In the genomic region with DNA sequence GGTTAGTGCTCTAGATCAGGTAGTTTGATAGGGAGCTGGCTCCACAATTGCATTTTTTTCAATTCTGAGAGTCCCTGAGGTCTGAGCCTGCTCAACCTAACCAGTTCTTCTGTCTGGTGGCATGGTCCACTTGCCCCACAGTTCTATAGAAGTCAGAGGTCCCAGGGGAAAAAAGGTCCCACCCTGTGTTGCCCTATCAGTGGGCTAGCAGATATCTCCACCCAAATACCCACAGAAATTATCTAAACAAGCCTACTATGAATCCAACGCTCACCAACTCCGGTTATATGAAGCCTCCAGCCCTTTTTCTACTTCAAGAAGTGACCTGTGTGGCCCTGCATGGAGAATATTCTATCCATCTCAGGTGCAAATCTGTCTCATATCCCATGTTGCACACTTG, we compare ENCODE assay signal across 14 mouse cellular contexts. TPM values are rescaled to one million over a fixed set of nuclear protein-coding genes. Genes with fewer than 3 reads are reported as not detected.
DNase-seq lines count a peak whose midpoint lies in the region; ATAC-seq and TF ChIP-seq lines count a peak whose summit lies in the region.
"Had no signal": no experiment of that assay in that cellular context is flagged by ENCODE, and none has a peak within 500 bp of the region (broad histone marks: within the 10 kb centered on the region; RNA-seq: fewer than 3 reads in every experiment).

No protein-coding gene starts in this region.

- peak; percentile 92 for TF ChIP-seq EP300 in liver, postnatal 0 days (IDR thresholded peaks at IDR 0.05; ENCODE audit: low read depth)

- TF ChIP-seq POLR2A in lung, adult 2 months (IDR thresholded peaks at IDR 0.05; ENCODE audit: borderline replicate concordance, extremely low read depth, low read depth, low read length), result no peak

- no peaks in the 10 kb centered on the region for H3K36me3 ChIP-seq in lung, embryonic 14.5 days (ENCODE audit: insufficient read depth)
- no peaks in the 10 kb centered on the region for H3K36me3 ChIP-seq in liver, postnatal 0 days (replicated peaks; ENCODE audit: insufficient read depth, low read length)
- H3K36me3 ChIP-seq: embryonic facial prominence, embryonic 12.5 days had no signal

- ATAC-seq in lung, embryonic 14.5 days (ENCODE audit: insufficient read depth), result no peak
- ATAC-seq in erythroid progenitor cell, adult 5-6 weeks (replicated peaks; ENCODE audit: low FRiP score, poor library complexity, severe bottlenecking), result peak; percentile 70
- ATAC-seq in liver, postnatal 0 days, result peak; percentile 39
- no peak for ATAC-seq in cerebellum, adult (ENCODE audit: insufficient number of reproducible peaks, low FRiP score, low TSS enrichment)

- H3K9me3 ChIP-seq in lung, embryonic 14.5 days (ENCODE audit: low read depth, low read length), result no peaks in the 10 kb centered on the region
- no peaks in the 10 kb centered on the region for H3K9me3 ChIP-seq in liver, postnatal 0 days (ENCODE audit: low read length)
- H3K9me3 ChIP-seq: embryonic facial prominence, embryonic 12.5 days had no signal

- H3K4me2 ChIP-seq in lung, embryonic 14.5 days, result peak overlapping the region; percentile 15; the same call in 1 of the 2 replicates
- H3K4me2 ChIP-seq in liver, postnatal 0 days (ENCODE audit: low read depth, low read length), result peak overlapping the region; percentile 63
- H3K4me2 ChIP-seq: embryonic facial prominence, embryonic 12.5 days had no signal

- DNase-seq in heart, adult 11 months, result peak; percentile 73
- DNase-seq in heart, adult 18-20 months, result no peak
- no peak for DNase-seq in lung, embryonic 14.5 days
- no peak for DNase-seq in lung, adult 2 months
- no peak for DNase-seq in liver, postnatal 0 days
- DNase-seq in B cell, adult 2 months, result no peak
- DNase-seq: adrenal gland, postnatal 14 days; cerebellum, adult 8-10 months; gastrocnemius, adult 2 months had no signal

- H3K4me3 ChIP-seq in lung, embryonic 14.5 days (ENCODE audit: low read depth, low read length), result no peak overlapping the region
- H3K4me3 ChIP-seq in lung, adult 2 months (replicated peaks; ENCODE audit: extremely low read depth, low read depth, low read length), result no peak overlapping the region
- no peak overlapping the region for H3K4me3 ChIP-seq in liver, postnatal 0 days (ENCODE audit: low read depth, low read length)
- H3K4me3 ChIP-seq: embryonic facial prominence, embryonic 12.5 days; gastrocnemius, adult 2 months; left cerebral cortex, adult 2 months had no signal

- peaks cover 31% of the 10 kb centered on the region for H3K4me1 ChIP-seq in lung, embryonic 14.5 days (ENCODE audit: insufficient read depth)
- H3K4me1 ChIP-seq in lung, adult 2 months (ENCODE audit: control insufficient read depth, insufficient read depth, low read length), result peaks cover 33% of the 10 kb centered on the region
- peaks cover 64% of the 10 kb centered on the region for H3K4me1 ChIP-seq in liver, postnatal 0 days (ENCODE audit: insufficient read depth)
- H3K4me1 ChIP-seq: embryonic facial prominence, embryonic 12.5 days had no signal

- peak overlapping the region; percentile 91 for H3K27ac ChIP-seq in lung, embryonic 14.5 days (ENCODE audit: low read depth)
- peak overlapping the region; percentile 94 for H3K27ac ChIP-seq in liver, postnatal 0 days (ENCODE audit: low read depth)
- H3K27ac ChIP-seq: left cerebral cortex, adult 2 months had no signal

- H3K27me3 ChIP-seq in lung, embryonic 14.5 days (ENCODE audit: insufficient read depth, low read length), result no peaks in the 10 kb centered on the region
- no peaks in the 10 kb centered on the region for H3K27me3 ChIP-seq in liver, postnatal 0 days (ENCODE audit: insufficient read depth, low read length)
- H3K27me3 ChIP-seq: embryonic facial prominence, embryonic 12.5 days; Patski had no signal

- no peak for TF ChIP-seq CTCF in lung, embryonic 14.5 days (IDR thresholded peaks at IDR 0.05; ENCODE audit: low read depth)
- TF ChIP-seq CTCF in lung, adult 2 months (IDR thresholded peaks at IDR 0.05; ENCODE audit: insufficient read depth, low read length), result no peak
- no peak for TF ChIP-seq CTCF in liver, postnatal 0 days (IDR thresholded peaks at IDR 0.05; ENCODE audit: low read depth)

- 71% methylated on average over 2 of the region's 2 CpGs for WGBS in lung, embryonic 14.5 days
- 71% methylated on average over 2 of the region's 2 CpGs for WGBS in lung, adult 2 months
- WGBS in liver, postnatal 0 days (ENCODE audit: insufficient replicate concordance), result 70% methylated on average over 2 of the region's 2 CpGs

- no peak overlapping the region for H3K9ac ChIP-seq in lung, embryonic 14.5 days
- peak overlapping the region; percentile 35 for H3K9ac ChIP-seq in liver, postnatal 0 days (replicated peaks)
- H3K9ac ChIP-seq: embryonic facial prominence, embryonic 12.5 days had no signal

RNA-seq across cellular contexts. Expression of gene Lpcat1, which starts 20.9 kb away (rescaled TPM):
- 10 to 100 TPM in 1 of 2 experiments, 1 to 10 TPM in 1; 9.0 to 10.8 TPM for total RNA-seq in heart, adult 18-20 months (2021)
- polyA plus RNA-seq in lung, embryonic 14.5 days (2014; fragmentation: Nextera tagmentation; extraction: Ambion mirVana), result 81.8 and 85.3 TPM in 2 replicates
- 408 and 425 TPM in 2 replicates for polyA plus RNA-seq in lung, adult 2 months (2012; rRNA removed)
- total RNA-seq in erythroid progenitor cell, adult 5-6 weeks (2015; ENCODE audit: low replicate concordance), result 241 and 302 TPM in 2 replicates
- total RNA-seq in erythroid progenitor cell, adult 5-6 weeks (2017; ENCODE audit: low replicate concordance), result 359 and 488 TPM in 2 replicates
- polyA plus RNA-seq in liver, postnatal 0 days (2015; fragmentation: Nextera tagmentation; extraction: Ambion mirVana), result 31.0 and 32.4 TPM in 2 replicates

Comparison
In these comparisons a context has a peak if more than half of its experiments do, and no peak if none do; other contexts are left out.
1. ATAC-seq: peak in erythroid progenitor cell, adult 5-6 weeks (single experiment) and liver, postnatal 0 days (single experiment); none in lung, embryonic 14.5 days (single experiment) and cerebellum, adult (single experiment).